10 mouse cellular contexts compared by ENCODE assay signal in genomic region chr2:172958579-172958978, GRCm38 (mm10). TPM values are rescaled to one million over a fixed set of nuclear protein-coding genes. Genes with fewer than 3 reads are reported as not detected.
DNase-seq lines count a peak whose midpoint lies in the region; ATAC-seq and TF ChIP-seq lines count a peak whose summit lies in the region.
"Had no signal": no experiment of that assay in that cellular context is flagged by ENCODE, and none has a peak within 500 bp of the region (broad histone marks: within the 10 kb centered on the region; RNA-seq: fewer than 3 reads in every experiment).

No protein-coding gene starts in this region.

- 0 out of 2 replicates have a peak, but pooled peaks cover 3% of the 10 kb centered on the region for H3K9me3 ChIP-seq in kidney, postnatal 0 days (replicated peaks; ENCODE audit: low read length)
- H3K9me3 ChIP-seq in embryonic facial prominence, embryonic 14.5 days (ENCODE audit: control insufficient read depth, low read length) = peaks cover 11% of the 10 kb centered on the region; the same call in 1 of the 2 replicates
- 0 out of 2 replicates have a peak, but pooled peaks cover 9% of the 10 kb centered on the region for H3K9me3 ChIP-seq in hindbrain, embryonic 14.5 days (ENCODE audit: control insufficient read depth, low read length)
- peaks cover 5% of the 10 kb centered on the region; the same call in 1 of the 2 replicates for H3K9me3 ChIP-seq in midbrain, embryonic 16.5 days (replicated peaks; ENCODE audit: control insufficient read depth, low read length, poor library complexity, severe bottlenecking)

- WGBS in kidney, postnatal 0 days = 15% methylated on average over 5 of the region's 5 CpGs
- 9% methylated on average over 5 of the region's 5 CpGs for WGBS in embryonic facial prominence, embryonic 14.5 days
- WGBS in hindbrain, embryonic 14.5 days = 7% methylated on average over 5 of the region's 5 CpGs
- 7% methylated on average over 5 of the region's 5 CpGs for WGBS in midbrain, embryonic 16.5 days

- H3K27ac ChIP-seq in kidney, postnatal 0 days = peak overlapping the region; percentile 48; the same call in 1 of the 2 replicates
- H3K27ac ChIP-seq in embryonic facial prominence, embryonic 14.5 days (replicated peaks; ENCODE audit: low read depth, low read length) = no peak overlapping the region
- peak overlapping the region; percentile 68 for H3K27ac ChIP-seq in hindbrain, embryonic 14.5 days
- no peak overlapping the region for H3K27ac ChIP-seq in midbrain, embryonic 16.5 days (ENCODE audit: low read length)
- H3K27ac ChIP-seq: macrophage had no signal

- ATAC-seq in kidney, postnatal 0 days (replicated peaks; ENCODE audit: low FRiP score, low read depth) = peak; percentile 62
- peak; percentile 55; the same call in 1 of the 2 replicates for ATAC-seq in embryonic facial prominence, embryonic 14.5 days (ENCODE audit: low read depth)
- peak; percentile 59; the same call in 1 of the 2 replicates for ATAC-seq in hindbrain, embryonic 14.5 days (ENCODE audit: low FRiP score)
- 0 out of 2 replicates have a peak, but pooled peaks have one; percentile 56 for ATAC-seq in midbrain, embryonic 16.5 days

- no peak for DNase-seq in kidney, postnatal 0 days (ENCODE audit: low spot score)
- no peak for DNase-seq in kidney, adult 8-10 months
- DNase-seq in embryonic facial prominence, embryonic 14.5 days (ENCODE audit: low spot score) = peak; percentile 52
- DNase-seq in hindbrain, embryonic 14.5 days (ENCODE audit: low spot score) = no peak
- no peak for DNase-seq in thymus, postnatal 14 days
- no peak for DNase-seq in cerebellum, postnatal 14 days
- DNase-seq: thymus, adult 2 months had no signal

- H3K4me3 ChIP-seq in kidney, postnatal 0 days (replicated peaks; ENCODE audit: low read depth, low read length) = no peak overlapping the region
- no peak overlapping the region for H3K4me3 ChIP-seq in embryonic facial prominence, embryonic 14.5 days (ENCODE audit: low read depth, low read length)
- H3K4me3 ChIP-seq in hindbrain, embryonic 14.5 days (replicated peaks; ENCODE audit: low read length) = no peak overlapping the region
- no peak overlapping the region for H3K4me3 ChIP-seq in midbrain, embryonic 16.5 days (ENCODE audit: low read depth, low read length)

- H3K4me1 ChIP-seq in kidney, postnatal 0 days (replicated peaks; ENCODE audit: insufficient read depth, low read length) = 0 out of 2 replicates have a peak, but pooled peaks cover 8% of the 10 kb centered on the region
- peaks cover 9% of the 10 kb centered on the region; the same call in 1 of the 2 replicates for H3K4me1 ChIP-seq in embryonic facial prominence, embryonic 14.5 days (ENCODE audit: control insufficient read depth, insufficient read depth, low read length)
- 0 out of 2 replicates have a peak, but pooled peaks cover 3% of the 10 kb centered on the region for H3K4me1 ChIP-seq in hindbrain, embryonic 14.5 days (replicated peaks; ENCODE audit: control insufficient read depth, insufficient read depth, low read length)
- no peaks in the 10 kb centered on the region; the same call in 1 of the 2 replicates for H3K4me1 ChIP-seq in midbrain, embryonic 16.5 days (ENCODE audit: control insufficient read depth, insufficient read depth, low read length)

- H3K27me3 ChIP-seq in kidney, postnatal 0 days (ENCODE audit: insufficient read depth, low read length) = no peaks in the 10 kb centered on the region
- H3K27me3 ChIP-seq in embryonic facial prominence, embryonic 14.5 days (replicated peaks; ENCODE audit: control insufficient read depth, insufficient read depth, low read length) = no peaks in the 10 kb centered on the region
- no peaks in the 10 kb centered on the region for H3K27me3 ChIP-seq in hindbrain, embryonic 14.5 days (ENCODE audit: control insufficient read depth, insufficient read depth, low read length)
- no peaks in the 10 kb centered on the region for H3K27me3 ChIP-seq in midbrain, embryonic 16.5 days (ENCODE audit: control insufficient read depth, insufficient read depth, low read depth, low read length)

- H3K36me3 ChIP-seq in kidney, postnatal 0 days (ENCODE audit: insufficient read depth, low read length) = no peaks in the 10 kb centered on the region
- H3K36me3 ChIP-seq in embryonic facial prominence, embryonic 14.5 days (ENCODE audit: control insufficient read depth, insufficient read depth, low read length) = no peaks in the 10 kb centered on the region
- H3K36me3 ChIP-seq in hindbrain, embryonic 14.5 days (replicated peaks; ENCODE audit: control insufficient read depth, insufficient read depth) = no peaks in the 10 kb centered on the region
- H3K36me3 ChIP-seq in midbrain, embryonic 16.5 days (ENCODE audit: control insufficient read depth, insufficient read depth, low read length) = no peaks in the 10 kb centered on the region

- no peak overlapping the region for H3K4me2 ChIP-seq in kidney, postnatal 0 days (ENCODE audit: low read length)
- H3K4me2 ChIP-seq in embryonic facial prominence, embryonic 14.5 days (ENCODE audit: low read depth, low read length) = no peak overlapping the region
- H3K4me2 ChIP-seq in hindbrain, embryonic 14.5 days (replicated peaks) = no peak overlapping the region
- no peak overlapping the region for H3K4me2 ChIP-seq in midbrain, embryonic 16.5 days (ENCODE audit: low read length)

- H3K9ac ChIP-seq in kidney, postnatal 0 days (ENCODE audit: low read depth, low read length) = no peak overlapping the region
- H3K9ac ChIP-seq in embryonic facial prominence, embryonic 14.5 days (ENCODE audit: low read depth, low read length) = no peak overlapping the region
- no peak overlapping the region for H3K9ac ChIP-seq in hindbrain, embryonic 14.5 days
- H3K9ac ChIP-seq in midbrain, embryonic 16.5 days (ENCODE audit: low read depth, low read length) = no peak overlapping the region

- no peak for TF ChIP-seq CTCF in kidney, postnatal 0 days (IDR thresholded peaks at IDR 0.05; ENCODE audit: low read depth)

RNA-seq across cellular contexts. Expression of gene Bmp7, which starts 18.5 kb away (rescaled TPM):
- 33.7 and 35.8 TPM in 2 replicates for polyA plus RNA-seq in kidney, postnatal 0 days (2015; fragmentation: Nextera tagmentation; extraction: Ambion mirVana)
- 25.6 and 26.6 TPM in 2 replicates for polyA plus RNA-seq in embryonic facial prominence, embryonic 14.5 days (2014; fragmentation: Nextera tagmentation; extraction: Ambion mirVana)
- 16.7 and 18.4 TPM in 2 replicates for polyA plus RNA-seq in hindbrain, embryonic 14.5 days (2014; fragmentation: Nextera tagmentation; extraction: Ambion mirVana)
- polyA plus RNA-seq in midbrain, embryonic 16.5 days (2015; fragmentation: Nextera tagmentation; extraction: Ambion mirVana) = 9.2 and 10.3 TPM in 2 replicates

RNA-seq across cellular contexts. Expression of gene Spo11, which starts 18.9 kb away (rescaled TPM):
- polyA plus RNA-seq in kidney, postnatal 0 days (2015; fragmentation: Nextera tagmentation; extraction: Ambion mirVana) = 0.10 and 0.11 TPM in 2 replicates
- polyA plus RNA-seq in embryonic facial prominence, embryonic 14.5 days (2014; fragmentation: Nextera tagmentation; extraction: Ambion mirVana) = 1.8 and 3.1 TPM in 2 replicates
- 0.95 and 1.0 TPM in 2 replicates for polyA plus RNA-seq in hindbrain, embryonic 14.5 days (2014; fragmentation: Nextera tagmentation; extraction: Ambion mirVana)
- 1.0 and 1.6 TPM in 2 replicates for polyA plus RNA-seq in midbrain, embryonic 16.5 days (2015; fragmentation: Nextera tagmentation; extraction: Ambion mirVana)
- polyA plus RNA-seq: heart, embryonic 14.5 days; macrophage had no signal

RNA-seq across cellular contexts. Expression of gene Rae1, which starts 41.3 kb away (rescaled TPM):
- polyA plus RNA-seq in kidney, postnatal 0 days (2015; fragmentation: Nextera tagmentation; extraction: Ambion mirVana) = 117 and 124 TPM in 2 replicates
- polyA plus RNA-seq in embryonic facial prominence, embryonic 14.5 days (2014; fragmentation: Nextera tagmentation; extraction: Ambion mirVana) = 110 and 120 TPM in 2 replicates
- 111 and 117 TPM in 2 replicates for polyA plus RNA-seq in hindbrain, embryonic 14.5 days (2014; fragmentation: Nextera tagmentation; extraction: Ambion mirVana)
- polyA plus RNA-seq in midbrain, embryonic 16.5 days (2015; fragmentation: Nextera tagmentation; extraction: Ambion mirVana) = 115 and 118 TPM in 2 replicates

Comparison
In these comparisons a context has a peak if more than half of its experiments do, and no peak if none do; other contexts are left out.
1. H3K27ac ChIP-seq: peak in kidney, postnatal 0 days (single experiment) and hindbrain, embryonic 14.5 days (single experiment); none in embryonic facial prominence, embryonic 14.5 days (single experiment) and midbrain, embryonic 16.5 days (single experiment).
2. Peak in every context shown above with its lines, with median percentiles within 50 percentile points of each other: ATAC-seq.